Mouse (Mus musculus) lung, embryonic 14.5 days (tissue): ENCODE data around the gene Bola1. TPM values are rescaled to one million over a fixed set of nuclear protein-coding genes. Genes with fewer than 3 reads are reported as not detected.

Experiments used
- ATAC-seq: fragments of 200-750 bp; cut with Nextera tagmentation; 2 replicates; pipeline ENCODE4 v1.8.0; 2017; ENCODE audit warnings: mild to moderate bottlenecking, moderate TSS enrichment, moderate library complexity; ENCODE audit not compliant: insufficient read depth
- DNase-seq: peaks from one replicate; pipeline ENCODE4 v3.0.0-alpha.2; 2015
- H3K27ac ChIP-seq: fragments of 300-500 bp; sonication (generic); 2 replicates; pipeline ENCODE4 v1.5.1; 2014; ENCODE audit warnings: low read depth, mild to moderate bottlenecking, moderate library complexity
- H3K27me3 ChIP-seq: fragments of 300-500 bp; sonication (generic); 2 replicates; pipeline ENCODE4 v1.6.1; 2014; ENCODE audit warnings: low read length, control low read depth; ENCODE audit not compliant: insufficient read depth
- H3K36me3 ChIP-seq: fragments of 300-500 bp; sonication (generic); 2 replicates; pipeline ENCODE4 v1.6.1; 2014; ENCODE audit warnings: control low read depth; ENCODE audit not compliant: insufficient read depth
- H3K4me1 ChIP-seq: fragments of 300-500 bp; sonication (generic); 2 replicates; pipeline ENCODE4 v1.6.1; 2014; ENCODE audit warnings: antibody characterized with exemption, control low read depth; ENCODE audit not compliant: insufficient read depth
- H3K4me2 ChIP-seq: fragments of 300-500 bp; sonication (generic); 2 replicates; pipeline ENCODE4 v1.6.1; 2014; ENCODE audit warnings: mild to moderate bottlenecking
- H3K4me3 ChIP-seq: fragments of 300-500 bp; sonication (generic); 2 replicates; pipeline ENCODE4 v1.5.1; 2014; ENCODE audit warnings: low read depth, low read length
- H3K9ac ChIP-seq: fragments of 300-500 bp; sonication (generic); 2 replicates; pipeline ENCODE4 v1.6.1; 2014
- H3K9me3 ChIP-seq: fragments of 300-500 bp; sonication (generic); 2 replicates; pipeline ENCODE4 v1.6.1; 2016; ENCODE audit warnings: low read depth, low read length, control low read depth
- CTCF ChIP-seq: IDR thresholded peaks from 2 replicates; pipeline ENCODE4 v1.5.1; 2016; ENCODE audit warnings: antibody characterized with exemption, low read depth
- WGBS: fragments of 180-500 bp; shearing (Covaris S2); extraction: QIAGEN DNeasy Blood & Tissue Kit; methylation state at CpG from one replicate; pipeline ENCODE4 v1.1.7; 2014; 5-methylcytosine and 5-hydroxymethylcytosine counted together
- polyA plus RNA-seq: library from polyadenylated mRNA; unstranded; fragments of >200 nt; fragmentation: Nextera tagmentation; extraction: Ambion mirVana; gene quantifications from 2 replicates; pipeline ENCODE4 v1.2.1, GENCODE M21; 2014

Gene Bola1
- polyA plus RNA-seq, 1 experiment from 2014 or later = 57.6 TPM

DNA sequence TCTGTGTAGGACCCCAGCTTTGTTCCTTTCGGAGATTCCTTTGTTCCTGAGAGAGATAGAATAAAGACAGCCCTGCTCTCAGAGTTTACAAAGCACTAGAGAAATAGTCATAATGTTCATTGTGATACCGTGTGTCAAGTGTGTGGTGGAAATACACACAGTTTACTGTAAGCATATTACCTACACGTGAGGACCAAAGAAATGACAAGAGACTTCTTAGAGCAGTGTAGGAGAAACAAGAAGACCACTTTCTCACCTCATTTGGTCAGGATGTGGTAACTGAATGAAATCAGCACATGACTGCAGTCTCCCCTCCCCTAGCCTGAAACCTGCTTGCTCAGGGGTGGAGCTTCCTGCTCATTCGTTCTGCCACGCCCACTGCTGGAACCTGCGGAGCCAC lies 21.3 kb downstream of the Bola1 start:
- no peak for DNase-seq
- WGBS = 3% methylated on average over 6 of the region's 6 CpGs
- peak; percentile 9; the same call in 1 of the 2 replicates for ATAC-seq

DNA sequence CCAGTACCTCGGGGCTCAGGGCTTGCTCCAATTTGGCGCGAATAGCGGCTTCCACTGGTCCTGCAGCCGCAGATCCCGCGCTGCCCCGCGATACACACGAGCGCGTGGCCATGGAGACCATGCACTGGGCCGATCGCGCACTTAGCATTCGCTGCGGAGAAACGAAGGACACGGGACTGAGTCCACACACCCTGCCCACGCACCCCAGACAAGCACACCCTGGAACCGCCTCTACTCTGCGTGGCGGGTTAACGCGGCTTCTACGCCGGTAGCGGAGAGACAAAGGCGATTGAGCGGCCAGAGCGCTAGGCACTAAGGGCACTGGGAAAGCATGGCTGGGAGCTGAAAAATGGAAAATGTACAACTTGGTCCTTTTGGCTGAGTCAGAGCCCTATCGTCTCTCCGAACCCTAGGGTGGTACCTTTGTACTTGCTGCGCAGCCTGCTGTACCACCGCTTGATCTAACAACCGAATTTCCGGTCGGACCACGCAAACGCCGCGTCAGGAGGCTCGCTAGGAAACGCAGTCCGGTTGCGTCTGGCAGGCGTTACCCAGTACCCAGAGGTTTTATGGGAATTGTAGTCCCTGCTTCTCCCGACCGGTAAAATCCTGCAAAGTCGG lies 22.3 kb downstream of the Bola1 start:
- peak overlapping the region; percentile 67 for H3K4me3 ChIP-seq
- under 1% methylated on average over 50 of the region's 50 CpGs for WGBS
- H3K27ac ChIP-seq = peak overlapping the region; percentile 97
- H3K9me3 ChIP-seq = no peaks in the 10 kb centered on the region
- peak overlapping the region; percentile 89 for H3K9ac ChIP-seq
- 0 out of 2 replicates have a peak, but pooled peaks cover 4% of the 10 kb centered on the region for H3K36me3 ChIP-seq
- ATAC-seq (peak; percentile 94), DNase-seq (peak; percentile 96)
- no peaks in the 10 kb centered on the region for H3K27me3 ChIP-seq
- peak; percentile 28 for TF ChIP-seq CTCF
- peak overlapping the region; percentile 98 for H3K4me2 ChIP-seq
- peaks cover 10% of the 10 kb centered on the region; the same call in 1 of the 2 replicates for H3K4me1 ChIP-seq

More for the DNA sequence above, 21.3 kb downstream of the Bola1 start:
- Histone ChIP-seq H3K4me3 (peak overlapping the region; percentile 67), H3K9ac (peak overlapping the region; percentile 27), H3K4me2 (peak overlapping the region; percentile 98), H3K27ac (0 out of 2 replicates have a peak overlapping the region, but pooled peaks have one; percentile 33), H3K9me3 (no peaks in the 10 kb centered on the region), H3K27me3 (no peaks in the 10 kb centered on the region), H3K4me1 (peaks cover 10% of the 10 kb centered on the region; the same call in 1 of the 2 replicates), H3K36me3 (0 out of 2 replicates have a peak, but pooled peaks cover 4% of the 10 kb centered on the region)
- no peak for TF ChIP-seq CTCF

DNA sequence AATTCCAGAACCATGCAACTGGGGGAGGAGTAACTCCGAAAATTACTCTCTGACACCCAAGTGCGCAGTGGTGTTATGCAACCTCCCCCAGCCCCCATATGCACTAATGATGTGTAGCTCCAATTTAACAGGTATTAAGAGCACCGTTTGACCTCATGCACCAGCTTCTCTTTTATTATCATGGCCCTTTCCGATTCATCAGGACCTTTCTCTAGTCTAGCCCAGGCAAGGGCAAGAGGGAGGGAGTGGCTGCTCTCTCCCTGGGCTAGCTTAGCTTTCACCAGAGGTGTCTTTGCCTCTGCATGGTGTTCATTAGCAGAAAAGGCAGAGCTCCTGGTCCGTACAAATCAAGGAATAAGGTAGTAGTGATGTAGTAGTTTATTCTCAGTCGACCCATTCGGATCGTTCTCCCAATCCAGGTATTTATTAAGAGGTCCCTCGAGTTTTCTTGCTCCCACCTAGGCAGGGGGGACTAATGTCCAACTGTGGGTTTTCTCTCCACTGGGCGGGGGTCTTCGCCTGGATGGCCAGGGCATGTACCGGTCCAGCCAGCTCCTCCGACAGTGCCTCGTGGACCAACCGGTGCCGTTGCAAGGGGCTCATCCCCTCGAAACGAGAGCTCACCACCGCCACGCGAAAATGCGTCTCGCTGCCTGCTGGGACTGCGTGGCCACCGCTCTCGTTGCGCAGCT lies 22.9 kb downstream of the Bola1 start:
- Histone ChIP-seq H3K9me3 (no peaks in the 10 kb centered on the region), H3K4me3 (peak overlapping the region; percentile 67), H3K4me2 (peak overlapping the region; percentile 98), H3K4me1 (peaks cover 10% of the 10 kb centered on the region; the same call in 1 of the 2 replicates), H3K27me3 (no peaks in the 10 kb centered on the region), H3K9ac (peak overlapping the region; percentile 89), H3K36me3 (0 out of 2 replicates have a peak, but pooled peaks cover 4% of the 10 kb centered on the region), H3K27ac (peak overlapping the region; percentile 97)
- DNase-seq (no peak), ATAC-seq (no peak; the same call in 1 of the 2 replicates)
- WGBS = 20% methylated on average over 27 of the region's 27 CpGs
- TF ChIP-seq CTCF = no peak

GRCm38 (mm10) chr3:96195616-96196313 lies 23.7 kb downstream of the Bola1 start:
- H3K27me3 ChIP-seq = no peaks in the 10 kb centered on the region
- ATAC-seq = no peak
- 0 out of 2 replicates have a peak, but pooled peaks cover 4% of the 10 kb centered on the region for H3K36me3 ChIP-seq
- peaks cover 10% of the 10 kb centered on the region; the same call in 1 of the 2 replicates for H3K4me1 ChIP-seq
- peak overlapping the region; percentile 98; the same call in 1 of the 2 replicates for H3K4me2 ChIP-seq
- H3K4me3 ChIP-seq = no peak overlapping the region
- H3K27ac ChIP-seq = no peak overlapping the region
- DNase-seq = no peak
- WGBS = 87% methylated on average over 11 of the region's 11 CpGs
- no peak overlapping the region for H3K9ac ChIP-seq
- peak; percentile 35; the same call in 1 of the 2 replicates for TF ChIP-seq CTCF
- no peaks in the 10 kb centered on the region for H3K9me3 ChIP-seq

DNA sequence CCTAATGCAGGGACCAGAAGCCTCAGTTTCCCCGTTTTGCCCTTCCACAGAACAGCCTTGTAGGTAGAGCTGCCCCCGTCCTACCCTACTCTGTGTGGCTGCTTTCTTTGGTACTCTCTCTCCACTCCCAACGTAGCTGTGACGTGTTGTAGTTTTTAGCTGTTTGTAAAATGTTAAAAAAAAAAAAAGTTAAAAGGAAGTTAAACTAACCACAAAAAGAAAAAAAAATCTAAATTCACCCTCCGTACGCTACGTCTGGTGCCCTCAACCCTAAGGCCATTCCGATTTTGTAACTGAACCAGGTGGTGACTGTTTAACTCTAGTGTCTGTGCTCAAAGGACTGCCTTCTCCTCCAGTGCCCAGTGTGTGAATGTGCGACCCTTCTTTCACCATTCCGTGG lies 24.5 kb downstream of the Bola1 start:
- H3K9ac ChIP-seq = no peak overlapping the region
- no peaks in the 10 kb centered on the region for H3K27me3 ChIP-seq
- ATAC-seq (no peak), DNase-seq (no peak)
- H3K36me3 ChIP-seq = 0 out of 2 replicates have a peak, but pooled peaks cover 4% of the 10 kb centered on the region
- 86% methylated on average over 10 of the region's 10 CpGs for WGBS
- no peak overlapping the region for H3K4me3 ChIP-seq
- no peak for TF ChIP-seq CTCF
- H3K9me3 ChIP-seq = no peaks in the 10 kb centered on the region
- peaks cover 10% of the 10 kb centered on the region; the same call in 1 of the 2 replicates for H3K4me1 ChIP-seq
- no peak overlapping the region for H3K4me2 ChIP-seq
- H3K27ac ChIP-seq = no peak overlapping the region

GRCm38 (mm10) chr3:96192977-96193376 lies 26.5 kb downstream of the Bola1 start:
- Histone ChIP-seq H3K36me3 (0 out of 2 replicates have a peak, but pooled peaks cover 4% of the 10 kb centered on the region), H3K4me3 (no peak overlapping the region), H3K4me1 (peaks cover 8% of the 10 kb centered on the region; the same call in 1 of the 2 replicates), H3K27ac (no peak overlapping the region), H3K9ac (no peak overlapping the region), H3K9me3 (no peaks in the 10 kb centered on the region), H3K4me2 (no peak overlapping the region), H3K27me3 (no peaks in the 10 kb centered on the region)
- TF ChIP-seq CTCF = no peak
- no peak for ATAC-seq
- 52% methylated on average over 12 of the region's 12 CpGs for WGBS
- no peak for DNase-seq
